Mouse (Mus musculus) cerebellum, postnatal 10 days (tissue): ENCODE measurements at regions not wholly inside any gene's neighbourhood (a gene's known extent, or its start where the extent isn't known, plus 50 kb on each side); places are given as distances from the start of the nearest gene placed in this dataset.
"Not testable (repeated sequence)": the region's sequence is repeated elsewhere in the genome, so short reads cannot be mapped to it uniquely, and the experiment has no call there.

Experiments used
- DNase-seq, 2 experiments: peaks; one replicate each; pipeline ENCODE4 v3.0.0; 2021; ENCODE audit warnings: mixed read lengths in 2 of 2

DNA sequence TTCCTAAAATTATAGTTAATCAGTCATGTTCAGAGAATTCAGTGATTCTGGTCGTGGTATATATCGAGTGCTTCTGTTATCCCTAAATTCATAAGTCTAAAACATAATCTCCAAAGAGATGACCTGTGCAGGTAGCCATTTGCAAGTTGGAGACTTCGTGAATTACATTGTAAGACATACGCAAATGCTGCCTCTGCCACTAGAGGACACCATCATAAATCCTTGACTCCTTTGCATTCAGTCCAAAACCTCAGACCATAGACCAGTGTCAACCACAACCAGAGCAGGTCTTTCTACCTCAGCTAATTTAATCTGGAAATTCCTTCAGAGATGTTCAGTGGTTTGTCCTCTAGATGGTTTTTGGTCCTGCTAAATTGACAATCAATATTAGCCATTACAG is 302.8 kb upstream of the Zic4 start:
- DNase-seq: peak in 1 of 2 experiments; percentile 12

DNA sequence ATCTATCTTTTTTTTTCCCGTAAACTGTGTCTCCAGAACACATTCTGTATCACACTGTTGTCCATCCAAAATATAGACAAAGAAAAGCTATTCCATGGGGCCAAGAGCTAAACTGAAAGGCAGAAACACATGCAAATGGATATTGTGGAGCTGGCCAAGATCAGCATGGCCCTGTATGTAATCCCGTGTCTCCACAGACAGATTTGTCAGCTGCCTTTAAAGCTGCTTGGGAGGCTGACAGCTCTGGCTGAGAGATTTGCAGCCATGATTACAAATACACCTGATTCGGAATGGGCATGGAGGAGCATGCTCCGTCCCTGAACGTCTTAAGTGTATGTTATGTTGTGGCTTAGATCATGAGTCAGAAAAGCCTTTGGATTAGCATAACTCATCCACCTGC is 292.7 kb upstream of the Zic4 start:
- peak; percentile 59 to 68 for DNase-seq

DNA sequence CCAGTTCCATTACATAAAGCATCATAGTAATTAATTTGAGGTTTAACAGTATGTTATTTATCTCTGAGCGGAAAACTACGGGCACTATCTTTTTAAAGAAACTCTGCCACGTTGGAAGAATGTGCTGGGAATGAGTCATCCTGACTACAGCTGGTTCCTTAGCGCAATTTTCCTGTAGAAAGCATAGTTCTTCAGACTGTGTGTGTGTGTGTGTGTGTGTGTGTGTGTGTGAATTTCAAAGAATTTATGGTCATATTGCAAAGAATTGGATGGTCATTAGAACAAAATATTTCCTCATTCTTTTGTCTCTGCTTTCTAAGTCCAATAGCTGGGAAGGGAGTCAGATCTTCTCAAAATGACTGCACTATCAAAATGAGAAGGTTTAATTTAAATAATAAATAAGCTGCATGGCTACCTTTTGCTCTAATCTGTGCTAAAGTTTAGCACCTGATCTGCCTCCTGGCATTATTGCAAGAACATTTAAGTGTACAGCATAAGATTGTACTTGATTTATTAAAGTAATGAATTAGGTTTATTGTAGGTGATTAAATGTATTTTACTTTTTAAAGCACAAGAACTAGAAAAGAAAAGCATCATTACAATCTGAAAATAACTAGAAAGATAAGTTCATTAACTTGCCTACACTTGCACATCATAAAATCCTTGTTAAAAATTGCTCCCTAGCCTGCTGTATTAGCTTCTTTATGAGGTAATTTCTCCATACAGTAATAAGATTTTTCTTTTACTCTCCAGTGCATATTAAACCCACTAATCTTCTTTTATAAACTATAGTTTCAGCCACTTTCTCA is 288.6 kb upstream of the Zic4 start:
- no peak for DNase-seq

DNA sequence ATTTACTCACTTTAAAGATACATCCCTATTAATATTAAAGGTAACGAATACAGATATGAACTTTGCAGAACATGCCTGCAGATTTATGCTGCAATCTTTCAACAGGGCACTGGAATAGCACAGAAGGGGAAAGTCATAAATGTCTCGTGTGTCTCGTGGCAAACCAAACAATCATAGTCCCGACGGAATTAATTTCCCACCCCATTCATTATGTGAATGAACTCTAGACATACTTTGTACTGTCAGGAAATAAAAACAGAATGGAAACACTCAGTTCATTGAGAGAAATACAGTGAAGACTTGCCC is 288.1 kb upstream of the Zic4 start:
- DNase-seq: no peak

DNA sequence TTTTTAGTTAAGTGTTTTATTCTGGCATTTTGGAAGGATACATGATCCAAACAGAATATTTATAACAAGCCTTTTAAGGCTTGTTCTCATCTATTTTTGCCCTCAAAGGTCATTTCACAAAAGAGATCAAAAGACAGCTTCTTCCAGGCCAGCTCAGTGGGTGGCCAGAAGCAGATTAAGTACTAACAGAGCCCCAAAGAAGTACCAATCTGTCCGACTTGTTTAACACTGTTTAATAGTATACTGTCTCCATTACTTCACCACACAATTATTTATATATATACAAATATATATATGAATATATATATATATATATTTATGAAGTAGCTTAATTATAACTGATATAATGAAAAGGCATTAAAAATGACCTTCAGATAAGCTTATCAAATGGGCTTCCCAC is 284.7 kb upstream of the Zic4 start:
- peak in 1 of 2 experiments; percentile 10 for DNase-seq

DNA sequence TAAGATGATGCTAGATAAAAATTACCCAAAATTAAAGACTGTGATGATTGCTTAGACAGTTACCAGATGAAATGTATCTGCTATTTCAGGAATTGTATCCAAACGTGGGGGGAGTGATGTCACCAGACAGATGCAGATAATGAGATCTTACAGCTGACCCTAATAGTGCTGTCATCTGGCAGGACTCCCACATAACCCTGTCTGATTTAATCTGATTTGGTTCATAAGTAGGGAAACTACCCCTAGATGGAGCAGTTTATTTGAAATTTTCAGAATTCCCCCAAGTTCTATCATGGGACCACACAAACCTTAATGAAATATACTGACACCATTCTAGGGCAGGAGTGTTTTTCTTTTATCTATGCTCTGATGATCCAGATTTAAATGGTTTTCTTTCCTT is 278.4 kb upstream of the Zic4 start:
- DNase-seq: peak; percentile 11 to 21

DNA sequence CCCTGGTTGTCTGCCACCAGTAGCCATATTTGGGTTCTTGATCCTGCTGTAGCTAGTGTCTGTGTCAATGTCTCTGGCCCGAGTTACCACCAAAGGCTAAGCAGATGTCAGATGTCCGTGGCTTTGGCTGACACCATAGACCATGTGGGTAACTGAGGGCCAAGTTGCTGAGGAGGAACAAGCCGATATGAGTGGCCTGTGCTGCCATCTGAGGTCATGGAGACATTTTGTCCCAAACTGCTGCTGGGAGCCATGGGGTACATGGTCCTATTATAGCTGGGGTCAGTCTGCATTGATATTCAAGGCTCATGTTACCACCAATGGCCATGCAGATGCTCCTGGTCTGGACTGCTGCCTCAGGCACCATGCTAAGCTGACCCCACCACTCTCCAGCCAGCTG is 276.3 kb upstream of the Zic4 start:
- DNase-seq: no peak

DNA sequence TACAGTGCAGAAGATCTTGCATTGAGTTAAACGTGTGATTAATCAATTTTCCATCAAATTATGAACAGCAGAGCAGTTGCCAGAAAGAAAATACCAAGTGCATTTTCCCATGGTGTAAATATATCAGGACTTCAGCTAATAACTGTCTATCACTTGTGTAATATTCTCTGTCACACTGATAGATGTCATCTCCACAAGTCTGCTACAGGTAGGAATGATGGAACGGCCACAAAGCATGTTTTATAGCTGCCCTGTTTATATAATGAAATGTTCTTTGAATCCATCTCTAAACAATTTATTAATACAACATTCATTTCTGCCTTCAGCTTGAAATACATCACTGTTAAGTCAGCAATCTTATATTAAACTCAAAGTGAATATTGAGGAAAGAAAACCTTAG is 272.9 kb upstream of the Zic4 start:
- DNase-seq: no peak

DNA sequence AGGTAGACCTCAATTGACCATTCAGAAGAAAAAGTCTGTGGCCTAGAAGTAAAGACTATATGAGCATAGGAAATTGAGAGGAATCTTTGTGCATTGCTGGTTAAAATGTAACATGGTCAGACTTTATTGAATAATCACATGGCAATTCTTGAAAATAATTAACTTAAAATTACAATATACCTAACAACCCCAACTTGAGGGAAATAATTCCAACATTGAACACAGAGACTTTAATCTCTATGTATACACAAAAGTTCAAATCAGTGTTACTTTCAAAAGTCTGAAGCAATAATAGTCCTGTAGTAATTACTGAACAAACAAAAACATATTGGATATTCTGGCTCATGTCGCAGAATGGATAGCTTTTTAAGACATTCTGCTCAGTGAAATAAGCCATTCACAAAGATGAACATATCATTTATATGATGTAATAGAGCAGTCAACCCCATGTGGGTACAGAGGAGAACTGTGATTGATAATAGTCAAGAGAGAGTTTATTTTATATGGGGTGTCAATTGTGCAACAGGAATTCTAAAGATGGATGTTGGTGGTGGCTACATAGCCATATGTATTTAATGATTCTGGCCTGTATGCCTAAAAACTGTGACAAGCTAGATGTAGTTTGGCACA is 270.7 kb upstream of the Zic4 start:
- DNase-seq: no peak

DNA sequence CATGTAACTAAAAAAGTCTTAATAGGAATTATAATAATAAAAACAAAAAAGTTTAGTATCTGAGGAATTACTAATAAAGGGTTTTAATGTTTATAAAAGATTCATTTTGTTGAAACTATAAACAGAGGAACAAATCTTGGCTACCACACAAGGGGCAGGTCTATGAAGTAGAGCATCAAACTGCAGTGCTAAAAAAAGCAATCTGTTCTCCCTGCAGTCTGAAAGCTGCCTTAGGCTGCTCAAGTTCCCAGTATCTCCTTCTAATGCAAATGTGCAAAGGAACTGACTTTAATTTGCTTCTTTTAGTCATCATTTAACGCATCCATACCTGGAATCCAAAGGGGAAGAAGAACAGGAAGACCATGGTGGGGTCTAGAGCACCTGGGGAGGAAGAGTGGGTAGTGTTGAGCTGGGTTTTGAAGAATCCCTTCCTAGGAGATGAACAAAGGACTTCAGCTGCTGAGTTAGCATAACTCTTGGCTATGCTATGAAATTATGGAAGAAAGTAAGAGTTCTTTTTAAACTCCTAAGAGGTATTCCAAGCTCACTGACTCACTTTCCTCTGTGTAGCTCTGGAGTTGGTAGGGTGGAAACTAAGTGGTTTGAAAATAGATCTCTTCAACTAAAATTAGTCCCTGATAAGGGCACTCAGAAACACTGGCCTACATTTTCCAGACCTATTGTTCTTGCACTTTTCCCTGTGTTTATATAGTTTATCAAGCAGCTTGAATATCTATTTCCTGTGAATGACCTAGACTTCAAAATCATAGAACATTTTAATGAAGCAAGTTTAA is 260.4 kb upstream of the Zic4 start:
- no peak for DNase-seq

DNA sequence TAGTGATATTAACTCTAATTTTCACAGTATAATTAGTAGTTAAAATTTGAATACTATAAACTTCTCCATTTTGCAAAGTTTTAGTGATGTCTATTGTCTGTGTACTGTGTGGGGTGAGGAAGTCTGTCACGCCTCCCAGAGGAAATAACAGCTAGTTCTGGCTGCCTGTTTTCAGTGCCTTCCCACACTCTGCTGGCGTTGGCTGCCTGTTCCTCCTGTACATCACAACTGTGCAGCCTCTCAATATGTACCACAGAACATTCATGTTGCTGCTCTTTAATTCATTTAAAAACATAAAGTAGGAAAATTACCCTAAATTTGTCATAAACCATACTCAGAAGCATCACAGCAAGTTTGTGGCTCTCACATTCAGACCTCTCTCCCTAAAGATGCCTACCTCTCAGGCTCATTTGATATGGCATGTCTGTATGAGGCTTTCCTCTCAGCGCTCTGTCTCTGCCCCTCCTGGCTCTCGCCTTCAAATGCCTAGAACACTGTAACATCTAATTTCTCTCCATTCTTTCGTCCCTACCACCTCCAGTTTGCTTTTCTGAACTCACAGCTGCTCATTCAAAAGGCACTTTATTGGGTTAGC is 239.7 kb upstream of the Zic4 start:
- DNase-seq: peak; percentile 60 to 66

DNA sequence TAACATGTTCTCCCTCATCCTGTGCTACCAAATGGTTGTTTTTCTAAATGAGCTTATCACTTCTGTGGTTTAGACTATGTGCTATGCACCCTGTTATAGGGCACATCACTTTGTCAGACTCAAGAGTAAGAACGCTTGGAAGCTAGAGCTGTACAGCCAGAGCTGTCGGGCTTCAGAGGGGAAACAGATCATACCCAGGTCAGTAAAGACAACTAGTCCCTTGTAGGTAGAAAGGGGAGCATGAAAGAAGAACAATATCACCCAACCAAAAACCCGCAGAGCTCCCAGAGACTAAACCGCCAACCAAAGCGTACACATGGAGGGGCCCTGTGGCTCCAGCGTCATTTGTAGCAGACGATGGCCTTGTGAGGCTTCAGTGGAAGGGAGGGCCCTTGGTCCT is 239.0 kb upstream of the Zic4 start:
- peak; percentile 57 to 65 for DNase-seq

DNA sequence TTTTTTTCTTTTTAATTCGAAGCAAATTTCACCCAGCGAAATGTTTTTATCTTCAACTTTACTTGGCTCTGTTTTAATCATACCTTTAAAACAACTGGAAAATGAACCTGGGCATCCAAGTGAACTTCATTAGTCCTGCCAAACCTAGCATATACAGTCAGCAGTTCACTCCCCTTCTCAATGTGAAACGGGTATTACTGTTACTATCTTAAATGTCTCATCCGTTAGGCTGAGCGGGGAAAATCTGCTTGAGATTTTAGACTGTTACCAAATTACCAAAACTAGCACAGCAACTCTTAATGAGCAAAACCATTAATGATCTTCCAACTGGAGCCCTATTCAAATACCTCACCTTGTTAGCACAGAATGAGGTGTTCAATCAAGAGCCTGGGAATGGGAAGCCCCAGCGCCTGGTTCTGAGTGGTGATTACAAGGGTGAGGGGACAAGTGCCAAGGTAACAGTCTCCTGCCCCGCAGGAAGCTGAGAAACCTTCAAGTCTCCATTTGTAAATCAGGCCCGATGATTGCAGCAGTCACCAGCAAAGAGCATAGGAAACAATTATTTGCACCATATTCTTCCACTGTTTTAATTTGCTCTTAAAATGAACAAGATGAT is 235.5 kb upstream of the Zic4 start:
- DNase-seq: peak; percentile 93 to 94

DNA sequence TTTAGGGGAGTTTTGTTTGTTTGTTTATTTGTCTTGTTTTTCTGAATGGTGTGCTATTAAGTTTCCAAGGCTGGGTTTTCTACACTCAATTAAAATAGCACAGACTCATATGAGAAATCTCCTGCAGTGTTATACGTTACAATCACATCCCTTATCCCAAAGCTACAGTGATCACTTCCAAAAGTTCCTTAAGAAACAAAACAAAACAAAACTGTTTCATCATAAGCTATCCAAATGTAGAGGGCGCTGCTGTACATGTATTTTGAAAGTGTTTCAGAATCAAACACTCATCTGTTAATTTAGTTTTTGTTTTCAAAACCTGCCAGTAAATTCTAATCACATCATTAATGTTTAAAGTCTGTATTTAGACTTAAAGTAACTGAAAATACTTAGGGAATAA is 233.7 kb upstream of the Zic4 start:
- not testable (repeated sequence) for DNase-seq

DNA sequence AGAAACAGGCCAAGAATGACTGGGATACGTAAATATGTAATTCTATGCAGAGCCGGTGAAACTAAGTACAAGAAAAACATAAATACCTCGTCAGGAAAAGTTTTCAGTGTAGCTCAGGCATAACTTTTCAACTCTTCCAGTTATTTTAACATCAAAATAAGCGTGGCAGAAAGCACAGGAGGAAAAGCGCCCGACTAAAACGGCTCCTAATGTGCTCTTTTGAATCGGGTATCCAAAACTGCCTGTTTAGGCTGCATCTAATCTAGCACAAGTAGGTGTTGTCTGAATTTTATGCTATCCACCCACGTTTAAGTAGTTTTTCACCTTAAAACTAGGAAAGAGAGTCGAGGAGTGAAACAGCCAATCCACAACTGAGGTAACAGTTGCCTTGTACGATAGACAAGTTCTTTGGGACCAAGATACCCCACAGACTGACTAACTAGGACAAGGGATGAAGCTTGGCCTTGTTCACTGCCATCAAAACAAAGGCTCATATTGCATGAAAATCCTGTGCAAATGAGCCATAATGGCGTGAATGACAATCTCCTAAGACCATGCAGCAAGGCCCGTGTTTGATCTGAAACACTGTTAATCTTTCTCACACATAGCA is 232.0 kb upstream of the Zic4 start:
- DNase-seq: peak; percentile 50 to 71

DNA sequence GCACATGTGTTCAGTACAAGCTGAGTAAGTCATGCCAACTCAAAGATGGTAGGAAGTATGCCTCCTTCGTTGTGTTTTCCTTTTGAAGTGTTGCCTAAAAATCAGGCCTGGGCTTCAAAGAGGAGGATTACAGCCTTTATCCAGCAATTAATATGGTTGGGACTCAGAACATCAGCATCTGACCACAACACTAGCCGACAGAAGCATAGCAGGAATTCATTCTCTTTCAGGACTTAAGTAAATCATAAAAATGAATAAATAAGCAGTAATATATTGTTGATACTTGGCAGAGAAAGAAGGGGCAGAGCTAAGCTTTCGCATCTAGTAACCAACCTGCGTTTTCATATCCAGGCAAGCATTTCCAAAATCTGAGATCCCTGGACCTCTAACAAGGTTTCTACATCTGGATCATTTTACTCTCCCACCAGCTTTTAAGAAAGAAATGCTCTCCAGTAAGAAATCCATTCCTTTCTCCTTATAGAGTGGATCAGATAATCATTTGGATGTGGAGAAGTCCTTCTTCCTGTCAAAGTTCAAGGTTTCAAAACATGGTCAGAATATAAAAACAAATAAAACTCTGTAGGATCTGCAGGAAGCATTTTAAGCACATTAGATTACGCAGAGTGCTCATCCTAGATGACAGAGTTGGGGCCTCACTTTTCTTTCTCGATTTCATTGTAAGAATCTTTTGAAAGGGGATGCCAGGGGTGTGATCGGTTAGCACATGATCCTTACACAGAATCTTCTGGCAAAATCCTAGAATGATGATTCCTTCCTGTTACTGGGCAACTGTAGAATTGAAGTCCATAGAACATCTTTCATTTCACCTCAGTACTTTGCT is 230.6 kb upstream of the Zic4 start:
- peak; percentile 29 to 68 for DNase-seq

DNA sequence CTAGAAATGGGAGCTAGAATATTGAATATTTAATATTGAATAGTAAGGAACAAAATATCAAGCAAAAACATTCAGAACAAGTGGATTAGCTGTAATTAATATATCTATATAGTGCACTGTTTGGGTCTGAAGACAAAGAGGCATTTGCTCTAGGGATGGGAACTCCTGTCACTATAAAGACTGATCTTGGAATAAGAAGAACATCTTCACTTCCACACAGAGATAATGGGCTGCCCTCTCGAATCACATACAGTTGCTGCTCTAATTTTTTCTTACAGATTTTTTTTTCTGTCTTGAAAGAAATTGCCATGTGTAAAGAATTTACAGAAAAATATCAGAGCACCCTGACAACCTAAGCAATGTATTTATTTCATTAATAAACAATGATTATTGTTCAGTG is 229.7 kb upstream of the Zic4 start:
- peak in 1 of 2 experiments; percentile 54 for DNase-seq

DNA sequence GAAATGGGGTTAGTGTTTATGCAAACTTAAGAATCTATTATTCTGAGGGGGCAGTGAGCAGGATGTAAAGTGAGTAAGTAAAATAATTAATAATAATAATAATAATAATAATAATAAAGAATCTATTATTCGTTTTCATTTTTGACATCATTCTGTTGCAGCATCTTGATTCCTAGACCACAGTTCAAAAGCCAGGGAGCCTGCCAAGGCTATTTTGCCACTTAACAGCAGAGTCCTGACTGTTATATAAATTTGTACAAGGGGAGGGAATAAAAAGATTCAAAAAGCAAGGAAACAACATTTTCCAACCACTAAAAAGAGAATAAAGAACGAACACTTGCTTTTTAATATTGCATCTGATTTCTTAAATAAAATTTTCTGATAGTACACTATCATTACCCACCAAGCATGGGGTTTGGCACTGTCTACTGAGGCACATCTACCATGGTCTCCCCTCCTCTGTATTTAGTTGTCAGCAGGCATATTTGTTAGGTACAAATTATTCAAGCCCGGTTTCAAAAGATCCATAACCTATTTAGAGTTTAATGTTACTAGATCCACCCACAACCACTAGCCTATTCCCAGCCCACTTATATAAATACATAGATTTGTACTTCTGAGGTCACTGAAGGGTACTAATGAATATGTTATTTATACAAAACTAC is 228.8 kb upstream of the Zic4 start:
- DNase-seq: peak; percentile 48 to 65

DNA sequence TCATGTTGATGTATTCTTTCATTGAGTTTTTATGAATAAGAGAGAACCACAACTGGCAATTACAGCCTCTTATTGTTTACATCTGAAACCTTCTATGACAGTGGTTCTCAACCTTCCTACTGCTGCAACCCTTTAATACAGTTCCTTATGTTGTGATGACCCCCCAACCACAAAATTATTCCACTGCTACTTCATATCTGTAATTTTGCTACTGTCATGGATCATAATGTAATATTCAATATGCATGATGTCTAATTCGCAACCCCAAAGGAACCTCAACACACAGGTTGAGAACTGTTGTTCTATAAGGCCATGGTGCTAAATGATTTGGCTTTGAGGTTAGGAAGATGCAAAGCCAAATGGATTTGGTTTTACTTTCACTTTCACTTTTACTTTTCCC is 227.9 kb upstream of the Zic4 start:
- DNase-seq: peak in 1 of 2 experiments; percentile 59

DNA sequence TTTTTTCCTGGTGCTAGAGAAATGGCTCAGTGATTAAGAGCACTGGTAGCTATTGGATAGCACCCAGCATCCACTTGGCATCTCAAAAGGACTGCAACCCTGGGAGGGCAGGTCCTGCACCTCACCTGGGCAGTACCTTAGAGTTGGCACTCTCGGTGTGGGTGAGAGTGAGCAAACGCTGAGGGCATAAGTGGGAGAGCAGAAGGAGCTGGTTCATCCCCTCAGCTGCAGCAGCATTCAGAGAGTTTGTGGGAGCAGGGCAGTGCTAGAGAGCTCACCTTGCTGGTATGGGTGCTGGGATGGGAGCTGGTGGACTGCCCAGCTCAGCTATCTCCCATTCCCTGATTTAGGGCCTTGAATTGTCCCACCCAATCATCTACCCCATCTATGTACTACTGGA is 227.1 kb upstream of the Zic4 start:
- DNase-seq: peak; percentile 55 to 64

DNA sequence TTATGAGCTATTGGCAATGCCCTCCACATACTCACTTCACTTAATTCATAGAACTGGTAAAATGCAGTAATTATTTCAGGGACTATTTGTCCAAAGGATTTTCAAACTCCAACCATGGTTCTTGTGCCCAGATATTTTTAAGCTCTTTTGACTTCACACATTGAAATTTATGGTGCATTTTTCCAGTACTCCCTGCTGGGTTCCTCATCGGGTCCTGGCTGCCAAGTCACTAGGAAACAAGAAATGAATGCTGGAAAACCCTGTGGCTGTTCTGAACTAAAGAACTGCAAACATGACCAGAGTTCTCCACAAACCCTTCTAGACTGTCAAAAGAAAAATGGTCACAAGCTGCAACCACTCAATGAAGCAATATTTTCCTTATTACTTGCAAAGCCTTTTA is 221.6 kb upstream of the Zic4 start:
- DNase-seq: peak; percentile 82 to 84
